24 mouse cellular contexts compared by ENCODE assay signal in genomic region chr11:119873643-119874042, GRCm38 (mm10).
"Had no signal": no experiment of that assay in that cellular context is flagged by ENCODE, and none has a peak within 500 bp of the region (broad histone marks: within the 10 kb centered on the region; RNA-seq: fewer than 3 reads in every experiment).

No protein-coding gene starts in this region.

- ATAC-seq: forebrain, embryonic 16.5 days; hindbrain, embryonic 16.5 days; inflammation-experienced regulatory T-cells, adult 6 months; intestine, embryonic 16.5 days had no signal

- H3K27ac ChIP-seq: gastrocnemius, adult 2 months; heart, embryonic 10.5 days; hindbrain, embryonic 10.5 days; hindbrain, embryonic 12.5 days; hindbrain, embryonic 14.5 days; limb, embryonic 13.5 days; limb, embryonic 15.5 days had no signal

- H3K4me1 ChIP-seq: heart, embryonic 10.5 days; heart, embryonic 12.5 days; hindbrain, embryonic 10.5 days; hindbrain, embryonic 12.5 days; limb, embryonic 13.5 days; limb, embryonic 15.5 days had no signal

- DNase-seq: gastrocnemius, adult 2 months; gastrocnemius, postnatal 10 days; heart, adult 18-20 months; heart, postnatal 10 days; heart, postnatal 4 days; kidney, adult 18-20 months; kidney, adult 8-10 months; kidney, postnatal 10 days; kidney, postnatal 25 days; kidney, postnatal 4 days; layer of hippocampus, adult 9-11 months; layer of hippocampus, postnatal 36 days; left cerebral cortex, postnatal 4 days had no signal

- H3K9me3 ChIP-seq: heart, embryonic 10.5 days; heart, embryonic 12.5 days; hindbrain, embryonic 10.5 days; hindbrain, embryonic 12.5 days; limb, embryonic 13.5 days; limb, embryonic 15.5 days had no signal

- H3K9ac ChIP-seq: heart, embryonic 12.5 days; hindbrain, embryonic 12.5 days; hindbrain, embryonic 14.5 days; limb, embryonic 13.5 days; limb, embryonic 15.5 days had no signal

- H3K4me2 ChIP-seq: heart, embryonic 12.5 days; hindbrain, embryonic 12.5 days; hindbrain, embryonic 14.5 days; limb, embryonic 13.5 days; limb, embryonic 15.5 days had no signal

- H3K27me3 ChIP-seq: heart, embryonic 12.5 days; hindbrain, embryonic 12.5 days; limb, embryonic 13.5 days; limb, embryonic 15.5 days had no signal

- H3K4me3 ChIP-seq: gastrocnemius, adult 2 months; heart, embryonic 10.5 days; heart, embryonic 12.5 days; hindbrain, embryonic 10.5 days; hindbrain, embryonic 12.5 days; limb, embryonic 13.5 days; limb, embryonic 15.5 days had no signal
